Mouse (Mus musculus): ENCODE results near the gene Dab1.

Dab1 gene

DNA sequence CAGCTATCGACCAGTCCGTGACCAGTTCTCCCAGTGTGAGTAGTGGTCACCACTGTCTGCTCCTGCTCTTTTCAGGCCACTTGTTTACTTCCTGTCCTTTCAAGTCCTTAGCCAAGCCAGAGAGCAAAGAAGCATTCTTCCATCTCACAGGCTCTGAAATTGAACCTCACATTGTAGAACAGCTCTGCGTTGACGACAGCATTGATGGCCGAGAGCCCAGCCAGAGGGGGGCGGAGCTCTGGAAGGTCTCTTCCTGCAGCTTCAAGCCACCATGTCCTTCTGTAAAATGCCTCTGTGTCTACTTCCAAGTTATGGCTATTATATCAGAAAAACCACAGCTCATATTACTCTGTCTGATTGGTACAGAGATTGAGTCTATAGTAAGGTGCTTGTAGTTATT lies 1127.3 kb downstream of the Dab1 start:
- no peak for DNase-seq (ENCODE audit: low spot score)

GRCm38 (mm10) chr4:104754090-104754489 lies 1134.9 kb downstream of the Dab1 start:
- no peak for DNase-seq (ENCODE audit: low spot score)

- no peak for DNase-seq (ENCODE audit: low spot score)
Observed at GRCm38 (mm10) chr4:104760878-104761624, 1141.9 kb downstream of the Dab1 start.

DNA sequence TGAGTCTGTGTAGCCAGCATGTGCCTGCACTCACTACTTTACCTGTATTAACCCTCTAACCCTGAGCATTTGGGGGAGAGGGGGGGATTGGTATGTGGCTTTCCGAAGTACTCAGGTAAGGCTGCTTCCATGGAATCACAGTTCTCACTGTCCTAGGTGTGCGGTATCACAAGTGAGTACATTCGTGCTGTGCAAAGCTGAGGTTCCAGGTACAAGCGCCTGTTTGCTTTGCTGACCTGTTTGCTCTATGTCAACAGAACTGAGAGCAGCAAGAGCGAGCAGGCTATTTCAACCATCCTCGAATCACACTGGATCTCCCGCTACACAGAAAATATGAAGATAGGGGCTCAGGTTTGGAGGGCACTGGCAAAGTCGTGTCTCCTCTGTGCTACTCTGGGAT lies 1146.9 kb downstream of the Dab1 start, which contains the start of gene C8b:
C8b (plus strand) TSS at position 253 of the 400 bp plus-strand sequence.
- DNase-seq (ENCODE audit: low spot score): peak; percentile 45

GRCm38 (mm10) chr4:104768190-104768589 lies 1149.0 kb downstream of the Dab1 start:
- DNase-seq (ENCODE audit: low spot score): no peak

DNA sequence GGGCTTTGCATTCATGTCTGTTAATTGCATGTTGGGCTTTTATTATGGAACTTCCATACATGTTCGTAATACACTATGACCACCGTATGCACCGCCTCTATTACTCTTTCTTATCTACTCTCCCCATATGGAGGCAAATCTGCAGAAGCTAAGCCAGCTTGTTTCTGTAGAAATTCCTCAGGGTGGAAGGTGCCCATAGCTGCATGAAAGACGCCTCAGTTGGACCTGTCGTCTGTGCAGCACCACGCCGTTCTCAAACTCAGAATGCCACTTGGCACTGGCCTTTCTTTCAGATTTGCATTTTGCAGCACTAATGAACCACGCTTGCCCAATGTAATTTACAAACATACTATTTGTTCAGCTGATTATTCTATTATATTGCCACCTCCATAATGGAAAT lies 1150.4 kb downstream of the Dab1 start:
- no peak for DNase-seq (ENCODE audit: low spot score)

- no peak for DNase-seq (ENCODE audit: low spot score)
Observed at GRCm38 (mm10) chr4:104770331-104770730, 1151.2 kb downstream of the Dab1 start.

DNA sequence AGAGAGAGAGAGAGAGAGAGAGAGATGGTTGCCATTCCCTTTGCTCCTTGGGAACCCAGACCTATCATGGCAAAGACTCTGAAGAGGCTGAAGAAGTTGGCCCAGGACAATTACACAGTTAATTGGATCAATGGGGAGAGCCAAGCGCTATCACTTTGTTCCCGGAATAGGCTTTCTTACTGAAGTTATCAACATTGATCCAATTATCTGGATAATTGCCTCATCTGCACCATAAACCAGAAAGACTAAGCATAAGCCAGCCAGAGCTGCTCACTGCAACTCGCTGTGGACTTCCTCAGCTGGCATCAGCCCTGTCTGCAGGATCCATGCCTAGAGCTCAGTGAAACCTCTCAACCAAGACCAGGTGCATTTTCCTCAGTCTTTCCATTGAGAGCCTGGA lies 1156.4 kb downstream of the Dab1 start:
- DNase-seq (ENCODE audit: low spot score): no peak

GRCm38 (mm10) chr4:104779460-104779859 lies 1160.3 kb downstream of the Dab1 start:
- DNase-seq (ENCODE audit: low spot score): no peak

DNA sequence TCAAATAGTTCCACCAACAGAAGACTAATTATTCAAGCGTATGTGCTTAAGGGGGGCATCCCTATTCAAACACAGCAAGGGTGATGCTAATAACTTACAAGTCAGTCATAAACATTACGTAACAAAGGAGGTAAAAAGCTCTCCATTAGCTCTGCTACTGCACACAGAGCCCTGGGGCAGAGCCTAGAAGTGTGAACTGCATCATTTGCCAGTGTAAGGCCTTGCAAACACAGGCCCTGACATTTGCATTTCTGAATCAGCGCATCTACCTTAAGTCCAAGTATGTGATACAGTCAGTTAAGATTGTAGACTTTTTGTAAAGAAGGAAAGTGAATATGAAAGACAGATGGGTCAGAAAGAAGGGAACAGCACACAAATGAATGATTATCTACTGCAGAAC lies 1162.3 kb downstream of the Dab1 start:
- DNase-seq (ENCODE audit: low spot score): no peak

DNA sequence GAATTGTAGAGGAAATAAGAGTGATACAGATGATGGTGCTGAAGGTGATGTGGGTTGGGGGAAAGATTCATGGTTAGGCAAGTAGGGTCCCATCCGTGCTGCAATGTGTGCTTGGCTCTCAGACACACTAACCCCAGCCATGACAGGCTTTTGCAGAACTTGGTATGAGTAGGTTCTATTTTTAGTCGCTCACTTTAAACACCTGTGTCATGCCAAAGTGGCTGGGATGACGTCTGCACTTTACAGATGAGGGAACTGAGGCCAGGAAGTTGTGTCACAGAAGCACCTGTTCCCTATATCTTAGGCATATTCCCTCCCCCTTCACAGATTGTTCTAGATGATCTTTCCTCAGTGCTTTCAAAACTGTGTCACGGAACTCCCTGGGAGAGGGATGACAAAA lies 1163.2 kb downstream of the Dab1 start:
- no peak for DNase-seq (ENCODE audit: low spot score)

DNA sequence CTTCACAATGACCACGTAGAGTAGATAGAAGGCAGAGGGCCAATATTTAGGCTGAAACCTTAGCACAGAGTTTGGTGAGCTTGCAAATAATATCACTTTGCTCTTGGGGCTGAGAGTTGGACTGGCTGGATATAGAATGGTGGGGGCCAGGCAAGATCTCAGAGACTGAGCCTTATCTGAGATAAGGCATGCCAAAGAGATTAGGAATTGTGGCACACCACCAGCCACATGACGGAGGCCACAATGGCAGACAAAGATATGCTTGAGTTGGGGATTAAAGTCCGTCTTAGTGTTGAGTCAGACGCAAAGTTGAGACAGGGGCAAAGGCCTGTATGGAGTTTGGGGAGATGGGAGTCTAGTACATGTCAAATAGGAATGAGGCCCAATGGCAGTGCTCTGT lies 1173.0 kb downstream of the Dab1 start:
- DNase-seq (ENCODE audit: low spot score): peak; percentile 3

Measured in yolk sac, embryonic 10.5 days (tissue).